Mouse (Mus musculus) thymus, adult 2 months (tissue): ENCODE results near the gene Dst.

Experiments
- CTCF ChIP-seq: fragments of 200-500 bp; IDR thresholded peaks from 2 replicates; pipeline ENCODE4 v1.5.1; 2012; ENCODE audit warnings: mild to moderate bottlenecking, control low read depth, low read length, moderate library complexity, borderline replicate concordance; ENCODE audit not compliant: control insufficient read depth, poor library complexity, insufficient read depth; ENCODE audit errors: extremely low read depth
- POLR2A ChIP-seq: fragments of 200-500 bp; IDR thresholded peaks from 2 replicates; pipeline ENCODE4 v1.6.1; 2012; ENCODE audit warnings: mild to moderate bottlenecking, low read length, control low read depth, moderate library complexity; ENCODE audit not compliant: control insufficient read depth, poor library complexity, insufficient read depth; ENCODE audit errors: extremely low read depth

DNA sequence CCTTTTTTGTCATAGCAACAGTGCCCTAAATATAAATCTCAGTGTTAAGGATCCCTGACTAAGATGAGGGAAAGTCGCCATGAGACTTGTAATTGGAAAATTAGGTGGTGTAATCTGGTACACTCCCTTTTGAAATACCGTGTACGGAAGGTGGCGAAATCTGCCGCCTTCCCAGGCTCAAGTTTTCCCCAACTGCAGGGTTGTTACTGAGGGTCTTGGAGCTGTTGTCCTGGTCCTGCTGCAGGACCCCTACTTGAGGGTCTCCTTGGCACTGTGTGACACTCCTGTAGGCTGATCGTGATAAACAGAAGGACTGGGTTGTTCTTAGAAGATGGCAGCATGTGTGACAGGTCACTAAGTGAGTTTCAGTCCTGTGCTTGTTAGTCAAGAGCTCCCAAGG lies 169.9 kb downstream of the Dst start:
- no peak for TF ChIP-seq POLR2A
- no peak for TF ChIP-seq CTCF
